Mouse (Mus musculus) c-Kit-positive CD71-negative TER-119-negative erythroid progenitor cells, embryonic 14.5 days (primary cell): Measurements from ENCODE around the gene Kirrel3.

Source experiments
- DNase-seq: peaks from one replicate; pipeline ENCODE4 v3.0.0-alpha.2; 2013; ENCODE audit warnings: low read depth

Kirrel3 gene

GRCm38 (mm10) chr9:35057631-35058030, 571.9 kb downstream of the Kirrel3 start:
- DNase-seq: no peak

DNA sequence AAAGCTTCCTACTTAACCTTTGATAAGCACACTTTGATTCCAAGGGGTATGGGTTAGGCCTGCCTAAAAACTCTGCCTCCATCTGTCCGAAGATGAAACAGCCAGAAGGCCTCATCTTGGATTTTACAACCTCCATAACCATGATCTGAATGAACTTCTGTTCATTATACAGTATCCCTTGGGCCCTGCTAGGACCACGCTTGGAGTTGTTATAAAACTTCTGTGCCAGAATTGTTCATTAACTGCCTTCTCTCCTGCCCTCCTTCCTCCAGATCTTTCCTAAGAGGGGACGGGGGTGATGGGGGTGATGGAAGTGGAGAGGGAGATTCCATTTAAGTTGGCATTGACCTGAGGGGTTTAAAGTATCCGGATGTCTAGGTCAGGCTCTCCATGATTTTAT, 572.5 kb downstream of the Kirrel3 start:
- DNase-seq: no peak

DNA sequence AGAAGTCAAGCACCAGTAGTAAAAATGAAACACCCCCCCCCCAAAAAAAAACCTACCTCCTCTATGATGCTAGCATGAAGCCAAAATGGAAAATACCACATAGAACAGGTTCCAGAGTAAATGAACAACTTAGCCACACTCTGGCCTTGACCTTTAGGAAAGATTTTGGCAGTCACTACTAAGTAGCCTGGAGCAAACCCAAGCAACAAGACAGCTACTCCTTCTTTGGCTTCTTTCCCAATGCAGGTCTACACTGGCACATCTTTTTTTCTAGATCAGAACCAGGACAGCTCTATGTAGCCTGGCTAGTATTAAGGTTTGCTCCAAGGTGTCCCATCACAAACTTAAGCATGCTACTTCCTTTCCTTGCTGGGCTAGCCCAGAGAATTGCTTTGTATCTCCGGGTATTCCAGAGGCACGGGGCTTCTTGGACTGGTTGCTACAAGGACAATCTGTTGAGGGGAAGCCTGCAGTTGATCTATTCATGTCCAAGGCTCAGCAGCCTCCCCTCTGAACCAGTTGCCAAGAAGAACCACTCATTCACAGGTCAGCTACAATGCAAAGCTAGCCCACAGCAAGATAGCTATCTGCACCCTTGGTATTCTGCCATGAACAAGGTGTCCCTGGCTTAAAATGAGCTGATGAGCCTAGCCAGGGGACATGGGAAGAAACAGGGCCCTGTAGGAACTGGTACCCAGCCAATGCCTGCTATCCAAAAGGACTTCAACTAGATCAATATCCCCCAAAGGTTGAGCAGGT, 573.1 kb downstream of the Kirrel3 start:
- no peak for DNase-seq

DNA sequence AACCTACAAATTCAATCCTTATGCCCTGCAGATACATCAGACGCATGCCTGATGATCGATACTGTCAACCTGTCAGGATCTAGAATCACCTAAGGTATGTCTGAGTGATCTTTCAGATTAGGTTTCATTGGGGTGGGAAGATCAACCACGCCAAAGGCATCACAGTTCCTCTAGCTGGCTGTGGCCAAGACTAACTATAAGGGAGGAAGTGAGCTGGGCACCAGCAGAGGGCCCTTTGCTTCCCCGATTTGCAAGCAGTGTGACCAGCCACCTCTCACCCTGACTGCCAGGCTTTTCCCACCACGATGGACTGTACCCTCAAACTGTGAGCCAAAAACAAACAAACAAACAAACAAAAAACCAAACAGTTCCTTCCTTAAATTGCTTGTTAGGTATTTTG, 574.2 kb downstream of the Kirrel3 start:
- no peak for DNase-seq

DNA sequence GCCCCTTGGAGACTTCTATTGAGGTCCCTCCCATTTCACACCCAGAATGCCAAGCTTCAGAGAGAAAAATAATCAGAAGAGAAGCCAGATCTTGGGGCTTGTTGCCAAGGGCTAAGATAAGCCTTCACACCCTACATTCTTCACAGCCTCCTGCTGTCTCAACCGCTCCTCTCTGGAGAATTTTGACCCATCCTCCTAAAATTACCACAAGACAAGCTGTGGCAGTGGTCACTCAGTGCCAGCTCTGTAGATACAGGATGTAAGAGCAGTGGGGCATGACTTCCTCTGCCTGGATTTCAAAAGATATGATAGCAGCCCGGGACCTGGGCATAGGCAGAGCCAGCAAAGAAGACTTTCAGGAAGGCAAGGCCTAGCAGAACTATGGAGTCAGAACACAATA, 575.8 kb downstream of the Kirrel3 start:
- DNase-seq: no peak
